Mouse (Mus musculus): Measurements from ENCODE around the gene 4833423E24Rik. TPM values are rescaled to one million over a fixed set of nuclear protein-coding genes. Genes with fewer than 3 reads are reported as not detected.

4833423E24Rik gene
- polyA plus RNA-seq (2017; shearing (Covaris generic)), result not detected

GRCm38 (mm10) chr2:85518879-85519278 is at the start of gene 4833423E24Rik:
TSS of gene 4833423E24Rik (minus strand) at chr2:85519024.

GRCm38 (mm10) chr2:85443539-85443938 is 75.3 kb downstream of the 4833423E24Rik start, which contains the start of gene Olfr995:
TSS of gene Olfr995 (minus strand) at chr2:85443639.

GRCm38 (mm10) chr2:85436351-85436750 is 82.5 kb downstream of the 4833423E24Rik start, which contains the start of gene Olfr994:
TSS of gene Olfr994 (minus strand) at chr2:85436451.

Other genes starting within 250 kb of the 4833423E24Rik start
- under 1 TPM in 1 of 2 experiments, not detected in 1; 0.47 TPM for gene Olfr987, start 179.7 kb downstream of the 4833423E24Rik start, polyA plus RNA-seq (2017; shearing (Covaris generic))
- not detected for gene Olfr988, start 155.8 kb downstream of the 4833423E24Rik start, polyA plus RNA-seq (2017; shearing (Covaris generic))
- not detected for gene Olfr992, start 109.6 kb downstream of the 4833423E24Rik start, polyA plus RNA-seq (2017; shearing (Covaris generic))
- not detected for gene Olfr993, start 104.1 kb downstream of the 4833423E24Rik start, polyA plus RNA-seq (2017; shearing (Covaris generic))
- under 1 TPM in 1 of 2 experiments, not detected in 1; 0.39 TPM for gene Olfr994, start 82.6 kb downstream of the 4833423E24Rik start, polyA plus RNA-seq (2017; shearing (Covaris generic))
- gene Olfr995, start 75.4 kb downstream of the 4833423E24Rik start, polyA plus RNA-seq (2017; shearing (Covaris generic)), result under 1 TPM in 1 of 2 experiments, not detected in 1; 0.34 TPM
- gene Olfr996, start 60.2 kb upstream of the 4833423E24Rik start, polyA plus RNA-seq (2017; shearing (Covaris generic)), result not detected
- not detected for gene Olfr998, start 69.9 kb upstream of the 4833423E24Rik start, polyA plus RNA-seq (2017; shearing (Covaris generic))
- not detected for gene Olfr1000, start 92.9 kb upstream of the 4833423E24Rik start, polyA plus RNA-seq (2017; shearing (Covaris generic))
- not detected for gene Olfr1002, start 131.7 kb upstream of the 4833423E24Rik start, polyA plus RNA-seq (2017; shearing (Covaris generic))
- not detected for gene Olfr154, start 145.4 kb upstream of the 4833423E24Rik start, polyA plus RNA-seq (2017; shearing (Covaris generic))
- under 1 TPM in 1 of 2 experiments, not detected in 1; 0.22 TPM for gene Olfr1006, start 159.7 kb upstream of the 4833423E24Rik start, polyA plus RNA-seq (2017; shearing (Covaris generic))
- gene Olfr1008, start 170.4 kb upstream of the 4833423E24Rik start, polyA plus RNA-seq (2017; shearing (Covaris generic)), result not detected
- not detected for gene Olfr1009, start 196.4 kb upstream of the 4833423E24Rik start, polyA plus RNA-seq (2017; shearing (Covaris generic))
- not detected for gene Olfr1012, start 243.7 kb upstream of the 4833423E24Rik start, polyA plus RNA-seq (2017; shearing (Covaris generic))
- gene Olfr1013, start 248.1 kb upstream of the 4833423E24Rik start, polyA plus RNA-seq (2017; shearing (Covaris generic)), result not detected